ENCODE assay signal across 25 mouse cellular contexts in the genomic region with DNA sequence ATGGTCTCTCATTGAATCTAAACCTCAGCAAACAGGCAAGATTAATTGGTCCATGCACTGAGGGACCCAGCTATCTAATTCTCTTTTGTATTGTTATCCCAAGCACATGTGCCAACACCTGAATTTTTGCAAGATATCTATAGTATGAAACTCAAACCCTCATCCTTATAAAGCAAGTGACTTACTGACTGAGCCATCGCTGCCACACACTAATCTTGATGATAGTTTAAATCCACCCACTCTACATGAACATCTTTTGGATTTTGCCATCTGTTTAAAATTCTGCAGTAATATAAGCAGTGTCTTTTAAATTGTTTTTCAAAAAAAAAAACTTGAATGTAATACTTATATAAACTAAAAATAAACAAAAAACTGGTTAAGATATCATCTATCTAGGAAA.
"Had no signal": no experiment of that assay in that cellular context is flagged by ENCODE, and none has a peak within 500 bp of the region (broad histone marks: within the 10 kb centered on the region; RNA-seq: fewer than 3 reads in every experiment).

No protein-coding gene starts in this region.

- H3K27ac ChIP-seq: intestine, embryonic 15.5 days; kidney, embryonic 15.5 days; limb, embryonic 10.5 days; limb, embryonic 13.5 days; liver, embryonic 12.5 days; liver, embryonic 15.5 days; lung, embryonic 15.5 days; midbrain, embryonic 10.5 days; midbrain, embryonic 13.5 days; neural tube, embryonic 13.5 days; stomach, postnatal 0 days had no signal

- H3K4me1 ChIP-seq: intestine, embryonic 15.5 days; kidney, embryonic 15.5 days; limb, embryonic 10.5 days; limb, embryonic 13.5 days; liver, embryonic 12.5 days; liver, embryonic 15.5 days; lung, embryonic 15.5 days; megakaryocyte, embryonic 14.5 days; midbrain, embryonic 10.5 days; midbrain, embryonic 13.5 days; neural tube, embryonic 13.5 days had no signal

- H3K4me3 ChIP-seq: intestine, embryonic 15.5 days; kidney, embryonic 15.5 days; limb, embryonic 10.5 days; limb, embryonic 13.5 days; liver, embryonic 12.5 days; liver, embryonic 15.5 days; lung, embryonic 15.5 days; megakaryocyte, embryonic 14.5 days; midbrain, embryonic 10.5 days; midbrain, embryonic 13.5 days; myocyte; neural tube, embryonic 13.5 days had no signal

- DNase-seq: kidney, adult 11 months; kidney, adult 8-10 months; kidney, postnatal 10 days; kidney, postnatal 36 days; liver; lung, adult 18-20 months; lung, postnatal 10 days; lung, postnatal 36 days; retina, postnatal 1 day; right cerebral cortex, postnatal 4 days; thymus, adult 2 months; thymus, postnatal 14 days had no signal
